Mouse (Mus musculus) A20 (cell line): ENCODE measurements at regions not wholly inside any gene's neighbourhood (a gene's known extent, or its start where the extent isn't known, plus 50 kb on each side); places are given as distances from the start of the nearest gene placed in this dataset.

Experiments
- DNase-seq: peaks from one replicate; pipeline ENCODE4 v3.0.0-alpha.2; 2011; ENCODE audit warnings: low read depth, low spot score

- no peak for DNase-seq
Measured at GRCm38 (mm10) chr1:76075685-76076455, 529.8 kb downstream of the Slc4a3 start.

- no peak for DNase-seq
Measured at GRCm38 (mm10) chr1:76080241-76080640, 534.2 kb downstream of the Slc4a3 start.

- DNase-seq, result no peak
Measured at GRCm38 (mm10) chr1:76081700-76082099, 535.6 kb downstream of the Slc4a3 start.

- DNase-seq, result no peak
Measured at GRCm38 (mm10) chr1:76083273-76084036, 537.4 kb downstream of the Slc4a3 start.

GRCm38 (mm10) chr1:76091031-76091430, 545.0 kb downstream of the Slc4a3 start:
- DNase-seq, result no peak

GRCm38 (mm10) chr1:76113281-76113680, 567.2 kb downstream of the Slc4a3 start:
- no peak for DNase-seq

- DNase-seq, result no peak
Measured at GRCm38 (mm10) chr1:76120840-76121239, 574.8 kb downstream of the Slc4a3 start.

GRCm38 (mm10) chr1:76130353-76130752, 584.3 kb downstream of the Slc4a3 start:
- DNase-seq, result no peak

GRCm38 (mm10) chr1:76136810-76137209, 590.7 kb downstream of the Slc4a3 start:
- no peak for DNase-seq

- DNase-seq, result no peak
Measured at GRCm38 (mm10) chr1:76137701-76138100, 591.6 kb downstream of the Slc4a3 start.

- no peak for DNase-seq
Measured at GRCm38 (mm10) chr1:76143516-76143915, 597.5 kb downstream of the Slc4a3 start.

- no peak for DNase-seq
Measured at GRCm38 (mm10) chr1:76148963-76149362, 602.9 kb downstream of the Slc4a3 start.

- no peak for DNase-seq
Measured at GRCm38 (mm10) chr1:76156291-76156690, 610.2 kb downstream of the Slc4a3 start.

GRCm38 (mm10) chr1:76167486-76167885, 621.4 kb downstream of the Slc4a3 start:
- DNase-seq, result no peak

- DNase-seq, result no peak
Measured at GRCm38 (mm10) chr1:76181181-76181580, 635.1 kb downstream of the Slc4a3 start.

- no peak for DNase-seq
Measured at GRCm38 (mm10) chr1:76194844-76195243, 648.8 kb downstream of the Slc4a3 start.

GRCm38 (mm10) chr1:76197651-76198050, 651.6 kb downstream of the Slc4a3 start:
- DNase-seq, result no peak

- no peak for DNase-seq
Measured at GRCm38 (mm10) chr1:76200906-76201305, 654.8 kb downstream of the Slc4a3 start.

GRCm38 (mm10) chr1:76212486-76212885, 666.4 kb downstream of the Slc4a3 start:
- no peak for DNase-seq

- no peak for DNase-seq
Measured at GRCm38 (mm10) chr1:76244721-76245120, 698.7 kb downstream of the Slc4a3 start.

- DNase-seq, result no peak
Measured at GRCm38 (mm10) chr1:76246181-76246796, 700.2 kb downstream of the Slc4a3 start.

GRCm38 (mm10) chr1:76247126-76247525, 701.1 kb downstream of the Slc4a3 start:
- DNase-seq, result no peak
